Mouse (Mus musculus) erythroblast, embryonic 14.5 days (primary cell): ENCODE results near the gene Cep170b. TPM values are rescaled to one million over a fixed set of nuclear protein-coding genes. Genes with fewer than 3 reads are reported as not detected.

Source experiments
- H3K27me3 ChIP-seq: 2 replicates; pipeline ENCODE4 v1.6.1; 2012; ENCODE audit warnings: inconsistent platforms; ENCODE audit not compliant: control insufficient read depth
- H3K36me3 ChIP-seq: 2 replicates; pipeline ENCODE4 v1.6.1; 2012; ENCODE audit warnings: mild to moderate bottlenecking, inconsistent platforms; ENCODE audit not compliant: control insufficient read depth
- H3K4me1 ChIP-seq: 2 replicates; pipeline ENCODE4 v1.6.1; 2012; ENCODE audit warnings: inconsistent platforms; ENCODE audit not compliant: control insufficient read depth
- H3K4me3 ChIP-seq: replicated peaks from 2 replicates; pipeline ENCODE3; 2012; ENCODE audit warnings: moderate library complexity, mild to moderate bottlenecking, inconsistent platforms
- H3K9me3 ChIP-seq: 2 replicates; pipeline ENCODE4 v1.6.1; 2012; ENCODE audit warnings: low read length, inconsistent platforms, mixed read lengths; ENCODE audit not compliant: control insufficient read depth
- GATA1 ChIP-seq: IDR thresholded peaks from 2 replicates; pipeline ENCODE4 v1.6.1; 2012; ENCODE audit warnings: low read length, inconsistent platforms, mixed read lengths
- TAL1 ChIP-seq: IDR thresholded peaks from 3 replicates; pipeline ENCODE4 v1.6.1; 2012; ENCODE audit warnings: low read length, inconsistent platforms, mixed read lengths
- polyA plus RNA-seq: library from polyadenylated mRNA; stranded (reverse); fragments of >175 nt; gene quantifications from 2 replicates; pipeline ENCODE4 v1.2.3, GENCODE M21; 2012

Cep170b gene
- polyA plus RNA-seq, 1 experiment, result 0.04 TPM

DNA sequence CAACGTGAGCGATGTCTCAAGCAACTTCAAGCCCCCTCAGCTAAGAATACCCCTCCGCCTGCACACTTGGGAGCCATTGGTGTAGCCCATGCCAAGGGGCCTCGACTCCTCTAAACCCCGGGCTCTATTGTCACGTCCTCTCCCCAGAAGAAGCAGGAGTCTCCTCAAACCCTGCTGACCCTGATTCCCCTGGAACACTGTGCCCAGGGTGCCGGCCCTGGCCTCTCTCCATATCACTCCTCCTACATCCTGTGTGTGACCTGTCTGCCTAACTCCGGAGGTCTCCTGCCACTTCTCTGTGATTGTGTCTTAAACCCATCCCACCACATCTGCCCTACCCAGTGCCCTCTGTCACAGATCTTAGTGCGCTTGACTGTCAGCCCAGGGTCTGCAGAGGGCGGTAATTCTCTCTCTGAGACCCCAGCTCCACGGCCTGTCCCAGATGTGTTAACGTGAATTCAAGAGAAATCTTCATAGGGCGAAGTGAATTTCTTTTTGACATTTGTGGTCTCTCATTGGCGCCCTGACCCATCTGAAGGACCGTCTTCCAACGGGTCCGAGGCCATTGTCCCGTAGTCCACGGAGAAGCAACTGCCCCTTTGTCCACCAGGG, 42.2 kb upstream of the Cep170b start:
- H3K27me3 ChIP-seq, result peaks cover 71% of the 10 kb centered on the region

DNA sequence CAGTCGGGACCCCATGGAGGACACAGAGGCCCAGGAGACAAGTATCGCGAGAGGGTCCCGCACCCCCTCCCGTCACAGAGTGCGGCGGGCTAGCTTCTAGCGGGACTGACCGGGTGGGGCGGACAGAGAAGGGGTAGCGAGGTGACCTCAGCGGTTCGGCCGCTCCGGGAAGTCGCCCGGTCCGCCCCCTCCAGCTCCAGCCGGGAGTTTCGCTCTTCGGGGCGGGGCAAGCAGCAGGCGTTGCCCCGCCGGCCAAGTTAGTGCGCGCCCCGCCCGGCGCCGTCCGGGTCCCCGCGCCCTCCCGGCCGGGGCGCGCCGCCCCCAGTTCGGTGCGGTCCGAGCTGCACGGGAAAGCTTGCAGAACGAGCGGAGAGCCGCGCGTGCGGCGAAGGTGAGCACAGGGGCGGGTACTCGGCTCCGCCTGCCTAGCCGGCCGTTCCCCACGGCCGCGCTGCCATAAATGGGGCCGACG, 41.7 kb upstream of the Cep170b start, which contains the start of gene Zbtb42:
Gene Zbtb42, plus strand, starts transcription at position 274 of the 472 bp plus-strand sequence.
- Histone ChIP-seq H3K9me3 (peaks cover 17% of the 10 kb centered on the region), H3K36me3 (no peaks in the 10 kb centered on the region; the same call in 1 of the 2 replicates), H3K4me3 (peak within 1 kb of the TSS; percentile 62), H3K4me1 (peaks cover 32% of the 10 kb centered on the region), H3K27me3 (peaks cover 76% of the 10 kb centered on the region)
- no peak for TF ChIP-seq GATA1
- TF ChIP-seq TAL1, result no peak

More for the DNA sequence above, 42.2 kb upstream of the Cep170b start:
- H3K36me3 ChIP-seq, result no peaks in the 10 kb centered on the region; the same call in 1 of the 2 replicates
- H3K4me3 ChIP-seq, result peak overlapping the region; percentile 62
- H3K4me1 ChIP-seq, result peaks cover 38% of the 10 kb centered on the region
- no peak for TF ChIP-seq TAL1
- peaks cover 17% of the 10 kb centered on the region for H3K9me3 ChIP-seq

DNA sequence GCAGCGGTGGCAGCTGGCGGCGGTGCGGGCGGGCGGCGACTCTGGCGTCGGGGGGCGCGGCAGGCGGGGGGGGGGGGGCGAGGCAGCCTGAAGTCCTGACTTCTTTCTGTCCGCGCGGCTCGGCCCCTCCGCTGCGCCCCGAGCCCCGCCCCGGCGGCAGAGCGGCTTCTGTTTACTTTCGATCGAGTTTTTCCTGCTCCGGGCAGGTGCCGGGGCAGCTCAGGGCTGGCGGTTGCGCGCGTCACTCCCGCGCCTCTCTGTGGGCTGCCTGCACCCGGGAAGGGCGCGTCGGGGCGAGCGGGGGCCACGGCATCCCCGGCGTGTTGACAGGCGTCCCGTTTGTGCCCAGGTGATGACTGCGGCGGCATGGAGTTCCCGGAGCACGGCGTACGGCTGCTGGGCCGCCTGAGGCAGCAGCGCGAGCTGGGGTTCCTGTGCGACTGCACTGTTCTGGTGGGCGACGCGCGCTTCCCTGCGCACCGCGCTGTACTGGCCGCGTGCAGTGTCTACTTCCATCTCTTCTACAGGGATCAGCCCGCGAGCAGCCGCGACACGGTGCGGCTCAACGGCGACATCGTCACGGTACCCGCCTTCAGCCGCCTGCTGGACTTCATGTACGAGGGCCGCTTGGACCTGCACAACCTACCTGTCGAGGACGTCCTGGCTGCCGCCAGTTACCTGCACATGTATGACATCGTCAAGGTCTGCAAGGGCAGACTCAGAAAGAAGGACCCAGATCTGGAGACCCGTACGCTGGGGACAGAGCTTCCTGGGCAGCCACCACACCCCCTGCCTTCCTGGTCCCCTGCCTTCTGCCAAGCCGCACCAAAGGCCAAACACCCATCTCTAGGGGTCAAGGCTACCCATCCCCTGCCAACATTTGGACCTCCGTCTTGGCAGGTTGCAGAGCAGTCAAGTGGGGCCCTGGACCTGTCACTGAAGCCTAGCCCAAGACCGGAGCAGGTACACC, 40.9 kb upstream of the Cep170b start:
- H3K36me3 ChIP-seq, result no peaks in the 10 kb centered on the region; the same call in 1 of the 2 replicates
- H3K4me3 ChIP-seq, result peak overlapping the region; percentile 62
- H3K4me1 ChIP-seq, result peaks cover 28% of the 10 kb centered on the region

DNA sequence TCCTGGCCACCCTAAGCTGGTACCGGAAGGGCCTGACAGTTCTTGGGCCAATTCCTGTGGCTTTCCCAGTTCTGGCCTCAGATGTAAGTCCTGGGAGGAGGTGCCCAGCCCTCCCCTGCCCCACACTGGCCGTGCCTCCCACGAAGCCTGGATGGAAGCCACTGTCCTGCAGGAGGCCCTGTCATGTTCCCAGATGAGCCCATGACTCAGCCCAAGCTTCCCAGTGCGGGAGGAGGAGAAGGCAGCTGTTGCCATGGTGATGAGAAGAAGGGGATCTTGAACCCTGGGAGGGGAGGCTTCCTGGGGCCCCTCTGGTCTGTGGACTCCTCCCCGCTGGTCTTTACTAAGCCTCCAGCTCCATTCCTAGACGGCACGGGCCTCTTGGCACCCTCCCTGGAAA, 36.9 kb upstream of the Cep170b start:
- Histone ChIP-seq H3K4me1 (peaks cover 12% of the 10 kb centered on the region), H3K27me3 (peaks cover 80% of the 10 kb centered on the region), H3K36me3 (no peaks in the 10 kb centered on the region; the same call in 1 of the 2 replicates), H3K4me3 (no peak overlapping the region), H3K9me3 (peaks cover 15% of the 10 kb centered on the region)
- TF ChIP-seq TAL1 (no peak), GATA1 (no peak)

More for the DNA sequence above, 40.9 kb upstream of the Cep170b start:
- Histone ChIP-seq H3K9me3 (peaks cover 17% of the 10 kb centered on the region), H3K27me3 (peaks cover 83% of the 10 kb centered on the region)
- no peak for TF ChIP-seq TAL1
- TF ChIP-seq GATA1, result no peak

DNA sequence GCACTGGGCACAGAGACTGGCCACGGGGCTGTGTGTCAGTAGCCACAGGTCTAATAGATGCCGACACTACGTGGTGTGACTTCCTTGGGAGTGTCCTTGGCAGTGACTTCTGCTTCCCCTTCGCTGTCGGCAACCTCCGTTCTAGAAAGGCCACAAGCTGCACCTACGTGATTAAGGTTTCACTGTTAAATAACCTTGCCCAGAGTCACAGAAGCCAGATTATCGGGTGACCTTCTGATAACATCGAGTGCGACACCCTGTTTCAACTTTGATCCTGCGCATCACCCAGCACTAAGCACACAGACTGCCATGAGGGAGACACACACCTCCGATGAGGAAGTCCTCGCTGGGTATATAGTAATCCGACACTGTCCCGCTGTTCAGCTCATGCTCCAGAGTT, 31.8 kb upstream of the Cep170b start:
- no peak overlapping the region for H3K4me3 ChIP-seq
- peaks cover 13% of the 10 kb centered on the region for H3K4me1 ChIP-seq
- no peaks in the 10 kb centered on the region for H3K36me3 ChIP-seq
- peaks cover 49% of the 10 kb centered on the region for H3K27me3 ChIP-seq
- TF ChIP-seq GATA1 (no peak), TAL1 (no peak)
- peaks cover 2% of the 10 kb centered on the region; the same call in 1 of the 2 replicates for H3K9me3 ChIP-seq

DNA sequence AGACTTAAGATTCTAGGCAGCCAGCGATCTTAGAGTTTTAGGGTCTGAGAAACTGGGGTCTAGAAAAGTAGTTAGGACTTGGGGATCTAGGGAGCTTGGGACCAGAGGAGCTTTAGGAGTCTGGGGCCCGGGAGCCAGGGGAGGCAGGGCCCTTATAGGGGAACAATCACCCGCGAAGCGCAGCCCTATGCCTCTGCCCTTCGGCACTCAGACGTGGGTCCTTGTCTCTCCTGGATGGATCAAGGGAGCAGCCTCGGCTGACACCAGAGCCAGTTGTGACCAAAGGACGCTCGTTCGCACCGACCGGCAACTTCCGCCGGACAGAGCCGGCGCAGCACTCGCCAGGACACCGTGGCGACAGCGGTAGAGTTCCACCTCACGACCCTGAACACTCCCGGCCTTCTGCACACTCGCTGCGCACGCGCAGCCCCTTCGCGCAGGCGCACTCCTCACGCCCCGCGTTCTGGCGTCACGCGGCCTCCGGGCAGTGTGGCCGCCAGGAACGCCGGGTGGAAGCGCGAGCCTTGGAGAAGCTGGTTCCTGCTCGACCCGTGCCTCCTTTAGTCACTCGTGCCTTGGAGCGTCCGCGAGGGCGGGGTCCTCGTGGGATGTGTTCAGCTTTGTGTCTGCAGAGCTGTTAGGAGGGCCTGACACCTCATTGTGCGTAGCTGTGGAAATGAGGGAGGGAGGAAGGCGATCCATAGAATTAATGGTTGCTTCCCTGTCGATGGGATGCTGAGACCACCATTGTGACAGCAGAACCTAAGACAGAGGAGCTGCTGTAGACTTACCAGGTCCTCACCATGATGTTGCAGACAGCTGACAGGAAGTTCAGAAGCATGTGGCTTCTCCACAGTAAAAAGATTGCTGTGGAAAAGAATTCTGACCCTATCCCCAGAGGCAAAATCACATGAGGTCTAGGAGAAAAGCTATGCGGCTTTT, 26.8 kb upstream of the Cep170b start:
- H3K4me3 ChIP-seq, result peak overlapping the region; percentile 67
- peaks cover 21% of the 10 kb centered on the region for H3K4me1 ChIP-seq
- H3K9me3 ChIP-seq, result no peaks in the 10 kb centered on the region
- peaks cover 26% of the 10 kb centered on the region for H3K27me3 ChIP-seq
- TF ChIP-seq TAL1 (no peak), GATA1 (no peak)
- H3K36me3 ChIP-seq, result no peaks in the 10 kb centered on the region

DNA sequence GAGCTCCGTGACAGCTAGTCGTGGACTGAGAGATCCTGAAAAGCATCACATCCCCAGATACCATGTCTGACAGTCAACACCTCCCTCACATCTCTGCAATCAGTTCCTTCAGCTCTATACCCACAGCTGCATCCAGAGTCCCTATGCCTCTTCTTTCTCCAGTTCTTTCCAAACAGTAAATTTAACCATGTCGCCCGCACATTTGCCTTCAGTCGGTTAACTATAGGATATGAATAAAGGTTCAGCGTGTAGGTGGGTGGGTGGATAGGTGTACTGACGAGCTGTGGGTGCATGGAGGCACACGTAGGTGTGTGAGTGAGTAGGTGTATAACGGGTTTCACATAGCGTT, 26.2 kb upstream of the Cep170b start:
- peaks cover 21% of the 10 kb centered on the region for H3K4me1 ChIP-seq
- no peaks in the 10 kb centered on the region for H3K36me3 ChIP-seq
- TF ChIP-seq GATA1 (no peak), TAL1 (no peak)
- peaks cover 23% of the 10 kb centered on the region for H3K27me3 ChIP-seq
- no peaks in the 10 kb centered on the region for H3K9me3 ChIP-seq
- peak overlapping the region; percentile 67 for H3K4me3 ChIP-seq

DNA sequence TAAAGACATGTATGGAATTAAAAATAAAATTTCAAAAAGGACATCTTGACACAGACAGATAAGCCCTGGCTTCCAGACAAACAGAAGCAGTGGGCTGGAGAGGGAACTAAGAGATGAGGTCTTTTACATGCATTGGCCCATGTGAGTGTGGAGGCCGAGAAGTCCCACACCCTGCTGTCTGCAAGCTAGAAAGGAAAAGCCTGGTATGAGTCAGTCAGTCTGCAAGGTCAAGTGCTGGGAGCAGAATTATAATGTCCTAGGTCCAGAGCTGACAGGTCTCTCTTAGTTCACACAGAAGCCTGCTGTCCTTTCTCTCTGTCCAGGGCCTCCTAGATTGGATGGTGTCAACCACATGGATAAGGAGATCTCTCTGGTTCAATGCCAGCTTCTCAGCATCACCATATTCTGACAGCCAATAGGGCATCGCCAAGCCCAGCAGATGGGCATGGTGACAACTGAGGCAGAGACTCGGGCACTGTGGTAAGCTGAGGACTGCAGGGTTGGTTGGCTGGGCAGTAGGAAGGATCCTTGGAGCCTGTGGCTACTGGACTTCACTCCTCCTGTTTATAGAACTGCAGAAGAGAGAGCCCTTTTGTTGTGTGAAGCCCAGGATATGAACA, 23.3 kb upstream of the Cep170b start:
- peaks cover 21% of the 10 kb centered on the region for H3K4me1 ChIP-seq
- TF ChIP-seq GATA1 (no peak), TAL1 (no peak)
- no peak overlapping the region for H3K4me3 ChIP-seq
- H3K9me3 ChIP-seq, result no peaks in the 10 kb centered on the region
- H3K36me3 ChIP-seq, result no peaks in the 10 kb centered on the region
- peaks cover 39% of the 10 kb centered on the region for H3K27me3 ChIP-seq
